Mouse (Mus musculus): Measurements from ENCODE around the gene Tyw1.

- TF ChIP-seq POLR2A (IDR thresholded peaks at IDR 0.05; ENCODE audit: insufficient read depth, low read depth, low read length) (no peak), CTCF (IDR thresholded peaks at IDR 0.05) (no peak)
Observed at GRCm38 (mm10) chr5:130333566-130333965, 78.1 kb downstream of the Tyw1 start.
